Mouse (Mus musculus) layer of hippocampus, postnatal 36 days (tissue): ENCODE data around the gene Snx18. TPM values are rescaled to one million over a fixed set of nuclear protein-coding genes. Genes with fewer than 3 reads are reported as not detected.

Experiments
- DNase-seq, 2 experiments: peaks; one replicate each; pipeline ENCODE4 v3.0.0; 2022
- total RNA-seq, 2 experiments: library from RNA; stranded (reverse); gene quantifications; 2 replicates each; pipeline ENCODE4 v1.2.3; 2021

Gene Snx18
- total RNA-seq, 2 experiments from 2014 or later: 21.6 to 22.7 TPM

DNA sequence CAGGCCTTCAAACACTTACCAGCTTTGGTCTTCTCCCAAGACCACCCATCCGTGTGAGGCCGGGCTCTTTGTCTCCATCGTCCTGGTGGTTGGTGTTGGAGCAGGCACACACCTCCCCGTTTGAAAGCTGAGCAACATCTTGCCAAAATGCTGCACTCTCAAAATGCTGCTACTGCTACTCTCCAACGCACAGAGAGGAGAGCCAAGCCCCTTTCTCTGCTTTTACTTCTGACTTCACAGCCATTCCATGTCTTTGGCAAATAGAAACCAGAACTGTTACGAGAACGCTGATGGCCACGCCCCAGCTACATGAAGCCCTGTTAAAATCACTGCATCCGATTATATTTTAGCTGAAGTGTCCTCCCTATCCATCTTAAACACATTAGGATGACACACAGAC is 58.7 kb downstream of the Snx18 start:
- DNase-seq: no peak

DNA sequence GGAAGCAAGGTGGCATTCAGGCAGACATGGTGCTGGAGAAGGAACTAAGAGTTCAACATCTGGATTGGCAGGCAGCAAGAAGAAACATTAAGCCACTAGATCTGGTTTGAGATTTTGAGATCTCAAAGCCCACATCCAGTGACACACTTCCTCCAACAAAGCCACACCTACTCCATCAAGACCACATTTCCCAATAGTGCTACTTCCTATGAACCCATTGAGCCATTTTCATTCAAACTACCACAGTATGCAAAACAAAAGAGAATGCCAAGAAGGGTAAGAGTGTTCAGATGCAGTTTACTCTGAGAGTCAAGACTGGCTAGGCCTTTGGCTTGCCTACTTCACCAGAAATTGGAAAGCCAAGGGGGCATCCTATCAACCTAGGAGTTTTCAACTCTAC is 61.8 kb downstream of the Snx18 start:
- no peak for DNase-seq

DNA sequence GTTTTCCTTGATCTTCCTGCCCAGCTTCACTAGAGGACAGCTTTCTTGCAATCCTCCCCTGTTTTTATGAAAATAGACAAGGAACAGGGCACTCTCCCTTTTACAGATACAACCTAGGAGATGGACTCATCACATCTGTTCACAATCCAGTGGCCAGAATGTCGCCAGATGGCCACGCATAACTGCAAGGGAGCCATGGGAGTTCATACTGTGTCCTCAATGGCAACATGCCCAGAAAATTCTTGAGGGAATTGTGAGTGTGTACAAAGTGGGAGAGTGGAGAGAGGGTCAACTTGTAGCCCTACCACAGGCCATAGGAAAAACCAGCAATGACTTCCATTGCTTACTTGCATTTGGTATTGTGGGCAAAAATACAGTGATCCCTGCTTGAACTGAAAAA is 63.1 kb downstream of the Snx18 start:
- no peak for DNase-seq

DNA sequence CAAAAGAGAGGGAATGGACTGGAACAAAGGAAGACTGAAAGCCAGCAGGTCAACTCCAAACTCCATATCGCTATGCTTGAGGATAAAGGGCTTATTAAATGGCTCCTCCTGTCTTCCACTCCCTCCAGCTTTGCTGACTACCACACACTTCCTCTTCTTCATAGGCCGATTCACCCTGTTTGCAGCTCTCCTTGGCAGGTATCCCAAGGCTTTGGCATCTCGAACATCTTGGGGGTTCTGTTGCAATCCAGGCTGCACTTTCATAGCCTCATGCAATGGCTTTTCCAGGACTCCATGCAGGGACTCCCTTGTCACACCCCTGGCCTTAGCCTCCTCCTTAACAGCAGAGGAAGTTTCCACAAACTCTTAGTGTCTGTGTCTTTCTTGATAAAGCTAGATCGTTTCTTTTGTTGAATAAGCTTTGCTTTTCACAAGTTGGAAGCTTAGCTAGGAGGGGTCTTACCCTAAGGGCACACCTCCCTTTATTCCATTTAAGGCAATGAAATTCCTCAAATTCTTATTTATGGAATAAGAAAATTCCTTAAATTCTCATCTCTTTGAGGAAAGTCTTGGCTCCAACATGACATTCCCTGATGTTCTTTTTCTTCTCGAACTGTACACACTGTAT is 64.6 kb downstream of the Snx18 start:
- DNase-seq: no peak

DNA sequence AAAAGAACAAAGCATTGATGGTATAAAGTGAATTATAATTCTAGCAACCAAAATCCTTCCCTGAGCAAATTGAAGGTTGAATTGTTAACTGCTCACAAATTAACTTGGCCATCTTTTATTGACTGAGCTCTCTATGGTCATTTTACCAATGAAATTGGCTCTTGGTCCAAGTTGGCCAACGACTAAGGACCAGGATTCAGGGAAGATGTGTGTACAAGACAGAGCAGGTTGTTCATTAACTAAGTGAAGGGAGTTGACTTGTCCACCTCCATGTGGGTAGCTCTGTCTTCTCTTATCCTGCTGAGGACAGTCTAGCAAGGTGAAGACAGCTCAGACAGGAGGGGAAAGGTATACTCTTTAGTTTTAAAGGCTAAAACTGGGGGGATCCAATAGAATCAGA is 66.0 kb downstream of the Snx18 start:
- no peak for DNase-seq

DNA sequence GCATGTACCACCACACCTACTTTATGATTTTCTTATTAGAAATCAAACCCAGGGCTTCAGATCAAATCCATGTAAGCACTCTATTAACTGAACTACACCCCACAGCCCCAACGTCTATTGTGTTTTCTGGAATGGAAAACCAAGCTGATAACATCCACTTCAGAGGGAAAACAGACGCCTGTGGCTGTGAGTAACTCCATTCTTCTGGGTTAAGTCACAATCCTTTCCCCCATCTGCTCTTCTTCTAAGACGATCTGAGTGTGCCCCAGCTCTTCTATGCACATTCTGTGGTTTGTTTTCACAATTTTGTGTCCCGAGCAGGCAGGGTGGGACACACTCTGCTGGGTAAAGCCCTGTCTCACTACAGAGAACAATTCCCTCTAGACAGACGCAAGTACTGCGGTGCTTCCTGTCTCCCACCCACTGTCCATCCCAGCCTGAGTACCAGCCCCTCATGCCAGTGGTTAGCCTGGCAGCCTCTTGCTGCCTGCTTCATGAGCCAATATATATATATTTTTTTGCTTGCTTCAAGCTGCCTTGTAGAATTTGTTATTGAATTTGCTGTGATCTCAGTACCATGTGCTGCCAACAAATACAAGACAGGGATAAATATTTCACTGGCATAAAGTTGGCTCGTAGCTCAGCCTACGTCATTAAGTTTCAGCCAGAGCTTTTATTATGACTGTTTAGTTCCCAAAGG is 67.3 kb downstream of the Snx18 start:
- DNase-seq: no peak

DNA sequence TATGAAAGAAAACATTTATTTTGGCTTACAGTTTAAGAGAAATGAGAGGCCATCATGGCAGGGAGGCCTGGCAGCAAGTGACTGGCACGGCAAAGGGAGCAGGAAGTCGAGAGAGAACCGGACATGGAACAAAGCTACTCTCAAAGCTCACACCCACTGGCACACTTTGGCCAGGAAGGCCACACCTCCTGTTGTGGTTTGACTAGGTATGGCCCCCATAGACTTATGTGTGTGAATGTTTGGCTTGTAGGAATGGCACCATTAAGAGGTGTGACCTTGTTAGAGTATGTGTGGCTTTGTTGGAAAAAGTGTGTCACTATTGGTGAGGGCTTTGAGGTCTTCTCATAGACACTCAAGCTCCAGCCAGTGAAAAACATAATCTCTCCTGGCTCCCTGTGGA is 69.3 kb downstream of the Snx18 start:
- no peak for DNase-seq

DNA sequence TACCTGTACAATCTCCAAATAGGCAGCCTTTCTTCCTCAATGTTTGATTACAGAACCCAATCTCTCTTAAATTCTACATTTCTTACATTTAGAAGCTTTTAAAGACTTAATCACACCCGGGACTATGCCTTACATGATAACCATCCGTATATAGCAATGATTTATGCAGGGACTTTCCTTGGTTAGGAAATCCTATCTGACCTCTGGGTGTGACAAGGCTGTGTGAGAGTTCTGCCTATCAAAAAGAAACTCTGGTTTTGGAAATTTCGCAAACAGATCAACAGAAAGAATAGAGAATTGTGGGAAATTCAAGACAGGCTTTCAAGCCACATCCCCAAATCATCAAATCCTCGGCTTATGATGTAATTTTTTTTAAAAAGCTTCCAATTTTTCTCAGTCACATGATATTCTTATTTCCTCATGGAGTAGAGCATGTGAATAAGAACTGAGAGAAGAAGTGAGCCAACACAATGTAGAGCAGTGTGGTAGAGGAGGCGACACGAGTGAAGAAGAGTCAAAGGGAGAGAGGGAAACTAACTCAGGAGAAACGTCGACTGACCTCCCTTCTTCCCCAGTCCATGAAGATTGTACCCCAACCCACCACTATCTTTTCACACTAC is 70.4 kb downstream of the Snx18 start:
- DNase-seq: no peak

DNA sequence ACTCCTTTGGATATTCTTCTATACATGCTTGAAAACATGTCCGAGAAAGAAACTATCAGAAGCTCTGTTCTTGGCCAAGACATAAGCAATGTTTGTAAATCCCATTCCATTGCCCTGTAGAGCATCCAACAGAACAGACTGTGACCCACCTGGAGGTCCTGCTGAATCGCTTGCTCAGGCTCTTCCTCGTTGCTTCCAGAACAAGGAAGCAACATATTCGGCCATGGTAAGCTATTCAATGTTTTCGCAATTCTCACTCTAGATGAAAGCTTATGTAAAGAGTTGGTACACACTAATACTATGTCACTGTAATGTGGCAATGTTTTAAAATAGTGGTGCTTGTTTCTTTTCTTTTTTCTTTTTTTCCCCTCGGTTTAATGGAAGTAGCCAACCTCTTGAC is 76.0 kb downstream of the Snx18 start:
- DNase-seq: no peak

Other genes starting within 250 kb of the Snx18 start
- gene Hspb3, start 45.1 kb upstream of the Snx18 start, total RNA-seq: 1 to 10 TPM in 1 of 2 experiments, under 1 TPM in 1; 0.62 to 1.0 TPM
- gene Arl15, start 175.9 kb upstream of the Snx18 start, total RNA-seq: 10 to 100 TPM; 61.5 to 69.2 TPM